Mouse (Mus musculus): ENCODE measurements around the gene Ptprh. TPM values are rescaled to one million over a fixed set of nuclear protein-coding genes. Genes with fewer than 3 reads are reported as not detected.
"Not testable (repeated sequence)": the region's sequence is repeated elsewhere in the genome, so short reads cannot be mapped to it uniquely, and the experiment has no call there.

The Ptprh gene
- total RNA-seq, 2 experiments from 2014 or later: 0.28 to 0.40 TPM

- not testable (repeated sequence) for DNase-seq
Measured at GRCm38 (mm10) chr7:4597046-4597445, 6.8 kb downstream of the Ptprh start.

GRCm38 (mm10) chr7:4581481-4581880 lies 22.4 kb downstream of the Ptprh start:
- DNase-seq: not testable (repeated sequence)

GRCm38 (mm10) chr7:4572361-4572760 lies 31.5 kb downstream of the Ptprh start:
- not testable (repeated sequence) for DNase-seq

GRCm38 (mm10) chr7:4562660-4563059 lies 41.2 kb downstream of the Ptprh start:
- DNase-seq: no peak

GRCm38 (mm10) chr7:4557167-4557560 lies 46.7 kb downstream of the Ptprh start:
- DNase-seq: no peak

- peak; percentile 74 to 80 for DNase-seq
Measured at GRCm38 (mm10) chr7:4556256-4557166, 47.3 kb downstream of the Ptprh start.

- DNase-seq: peak; percentile 63 to 65
Measured at GRCm38 (mm10) chr7:4547221-4547641, 56.6 kb downstream of the Ptprh start, which contains the start of gene Syt5. Gene Syt5 (minus strand): TSS chr7:4547541.

GRCm38 (mm10) chr7:4546591-4547131 lies 57.2 kb downstream of the Ptprh start:
- DNase-seq: peak; percentile 91 to 93

GRCm38 (mm10) chr7:4546050-4546449 lies 57.8 kb downstream of the Ptprh start:
- DNase-seq: no peak

- no peak for DNase-seq
Measured at GRCm38 (mm10) chr7:4542013-4542412, 61.8 kb downstream of the Ptprh start.

GRCm38 (mm10) chr7:4541344-4541743 lies 62.5 kb downstream of the Ptprh start:
- DNase-seq: no peak

GRCm38 (mm10) chr7:4539019-4539418 lies 64.8 kb downstream of the Ptprh start:
- DNase-seq: no peak

- DNase-seq: no peak
Measured at GRCm38 (mm10) chr7:4537181-4537580, 66.7 kb downstream of the Ptprh start.

- no peak for DNase-seq
Measured at GRCm38 (mm10) chr7:4536369-4536768, 67.5 kb downstream of the Ptprh start.

GRCm38 (mm10) chr7:4532005-4532729 lies 71.7 kb downstream of the Ptprh start, which contains the start of gene Dnaaf3:
Gene Dnaaf3 (minus strand): TSS chr7:4532453.
- DNase-seq: no peak

GRCm38 (mm10) chr7:4530166-4530565 lies 73.7 kb downstream of the Ptprh start:
- not testable (repeated sequence) for DNase-seq

- DNase-seq: no peak
Measured at GRCm38 (mm10) chr7:4527302-4527689, 76.5 kb downstream of the Ptprh start.

- peak; percentile 58 to 66 for DNase-seq
Measured at GRCm38 (mm10) chr7:4526341-4527301, 77.2 kb downstream of the Ptprh start.

- DNase-seq: not testable (repeated sequence)
Measured at GRCm38 (mm10) chr7:4524212-4524922, 79.5 kb downstream of the Ptprh start, which contains the start of gene Tnni3. Gene Tnni3 (minus strand): TSS chr7:4524229.

GRCm38 (mm10) chr7:4523205-4524130 lies 80.4 kb downstream of the Ptprh start:
- no peak for DNase-seq

Data from layer of hippocampus, postnatal 36 days (tissue).